11 mouse cellular contexts compared by ENCODE assay signal in the genomic region with DNA sequence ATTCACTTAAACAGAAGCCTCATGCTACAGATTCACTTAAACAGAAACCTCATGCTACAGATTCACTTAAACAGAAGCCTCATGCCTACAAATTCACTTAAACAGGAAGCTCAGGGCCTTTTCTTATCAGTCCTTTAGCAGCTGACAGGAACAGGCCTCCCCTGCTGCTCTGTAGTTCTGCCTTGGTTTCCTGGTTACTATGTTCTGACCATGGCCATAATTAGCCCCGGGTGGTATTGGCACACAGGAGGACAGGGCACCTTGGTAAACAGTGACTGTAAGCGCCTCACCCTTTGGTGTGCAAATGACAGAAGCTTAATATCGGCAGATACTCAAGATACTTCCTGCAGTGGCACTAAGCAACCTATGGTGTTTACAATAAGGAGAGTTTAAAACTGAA. TPM values are rescaled to one million over a fixed set of nuclear protein-coding genes. Genes with fewer than 3 reads are reported as not detected.
DNase-seq lines count a peak whose midpoint lies in the region; ATAC-seq and TF ChIP-seq lines count a peak whose summit lies in the region.
"Had no signal": no experiment of that assay in that cellular context is flagged by ENCODE, and none has a peak within 500 bp of the region (broad histone marks: within the 10 kb centered on the region; RNA-seq: fewer than 3 reads in every experiment).

No protein-coding gene starts in this region.

- intact Hi-C loops in heart, postnatal 14 days (cut with DNase I) = no loop called here

- in situ Hi-C loops in ES-E14 (cut with MboI; ENCODE audit: low sequenced_read_pairs in 2 of 2, unreplicated experiment in 2 of 2) = no loop called here

- WGBS in kidney, adult 2 months = 47% methylated on average over 3 of the region's 3 CpGs
- WGBS in kidney, embryonic 14.5 days = 72% methylated on average over 3 of the region's 3 CpGs
- WGBS in embryonic facial prominence, embryonic 10.5 days = 70% methylated on average over 3 of the region's 3 CpGs

- no peak overlapping the region for H3K4me2 ChIP-seq in kidney, embryonic 14.5 days (replicated peaks; ENCODE audit: low read depth, low read length)
- H3K4me2 ChIP-seq: midbrain, embryonic 12.5 days had no signal

- H3K27me3 ChIP-seq in kidney, adult 2 months (replicated peaks; ENCODE audit: control insufficient read depth, insufficient read depth, low read length) = no peaks in the 10 kb centered on the region
- no peaks in the 10 kb centered on the region for H3K27me3 ChIP-seq in kidney, embryonic 14.5 days (ENCODE audit: control insufficient read depth, insufficient read depth, low read length)
- no peaks in the 10 kb centered on the region for H3K27me3 ChIP-seq in embryonic facial prominence, embryonic 10.5 days (replicated peaks; ENCODE audit: low read depth, poor library complexity, severe bottlenecking)
- H3K27me3 ChIP-seq: midbrain, embryonic 12.5 days had no signal

- no peak overlapping the region for H3K9ac ChIP-seq in kidney, embryonic 14.5 days (ENCODE audit: low read depth, low read length)
- peak overlapping the region; percentile 74; the same call in 1 of the 2 replicates for H3K9ac ChIP-seq in ES-E14 (ENCODE audit: insufficient read depth, low read depth, low read length, poor library complexity, severe bottlenecking)
- H3K9ac ChIP-seq: midbrain, embryonic 12.5 days had no signal

- no peaks in the 10 kb centered on the region for H3K36me3 ChIP-seq in kidney, adult 2 months (ENCODE audit: control insufficient read depth, insufficient read depth, low read length)
- H3K36me3 ChIP-seq in kidney, embryonic 14.5 days (ENCODE audit: control insufficient read depth, insufficient read depth, low read length) = no peaks in the 10 kb centered on the region
- H3K36me3 ChIP-seq in ES-E14 (ENCODE audit: control insufficient read depth, insufficient read depth, low read length, poor library complexity, severe bottlenecking) = no peaks in the 10 kb centered on the region
- 0 out of 2 replicates have a peak, but pooled peaks cover 4% of the 10 kb centered on the region for H3K36me3 ChIP-seq in embryonic facial prominence, embryonic 10.5 days (replicated peaks)

- H3K4me1 ChIP-seq in kidney, adult 2 months (ENCODE audit: control insufficient read depth, insufficient read depth, low read length) = peaks cover 8% of the 10 kb centered on the region
- no peaks in the 10 kb centered on the region for H3K4me1 ChIP-seq in kidney, embryonic 14.5 days (ENCODE audit: control insufficient read depth, insufficient read depth, low read length)
- H3K4me1 ChIP-seq in ES-E14 (ENCODE audit: control insufficient read depth in 2 of 2, insufficient read depth in 2 of 2, low read length in 2 of 2, poor library complexity in 1 of 2) = peaks cover 4 to 5% of the 10 kb centered on the region in 2 experiments; a peak in 3 of 4 replicates
- peaks cover 13% of the 10 kb centered on the region for H3K4me1 ChIP-seq in embryonic facial prominence, embryonic 10.5 days

- no peak for TF ChIP-seq CTCF in kidney, adult 2 months (conservative IDR thresholded peaks at IDR 0.05; ENCODE audit: insufficient read depth, insufficient read length, low read depth, low read length)

- no peak overlapping the region for H3K4me3 ChIP-seq in kidney, adult 2 months (ENCODE audit: insufficient read depth, low read depth, low read length)
- no peak overlapping the region for H3K4me3 ChIP-seq in kidney, embryonic 14.5 days (ENCODE audit: low read length)
- H3K4me3 ChIP-seq in ES-E14 (ENCODE audit: insufficient read depth in 1 of 2, low read depth in 1 of 2, low read length in 2 of 2, poor library complexity in 1 of 2, severe bottlenecking in 1 of 2) = peak overlapping the region in 1 of 2 experiments; percentile 57; a peak in 1 of 4 replicates
- no peak overlapping the region for H3K4me3 ChIP-seq in embryonic facial prominence, embryonic 10.5 days
- H3K4me3 ChIP-seq: heart, adult 2 months; left cerebral cortex, adult 2 months; midbrain, embryonic 12.5 days had no signal

- TF ChIP-seq POLR2A in kidney, adult 2 months (IDR thresholded peaks at IDR 0.05; ENCODE audit: low read depth, low read length) = no peak

- no peaks in the 10 kb centered on the region for H3K9me3 ChIP-seq in kidney, embryonic 14.5 days (ENCODE audit: control insufficient read depth, low read length)
- no peaks in the 10 kb centered on the region for H3K9me3 ChIP-seq in ES-E14 (ENCODE audit: control insufficient read depth, insufficient read depth, low read depth, low read length)
- 0 out of 2 replicates have a peak, but pooled peaks cover 2% of the 10 kb centered on the region for H3K9me3 ChIP-seq in embryonic facial prominence, embryonic 10.5 days
- H3K9me3 ChIP-seq: midbrain, embryonic 12.5 days had no signal

- no peak for ATAC-seq in kidney, embryonic 14.5 days (ENCODE audit: low FRiP score, low TSS enrichment)
- ATAC-seq in megakaryocyte progenitor cell, adult 5-6 weeks (replicated peaks; ENCODE audit: poor library complexity) = peak; percentile 75

- no peak overlapping the region for H3K27ac ChIP-seq in kidney, adult 2 months (ENCODE audit: insufficient read depth, low read depth, low read length)
- H3K27ac ChIP-seq in kidney, embryonic 14.5 days (ENCODE audit: low read depth, low read length) = no peak overlapping the region
- peak overlapping the region; percentile 87; the same call in 1 of the 2 replicates for H3K27ac ChIP-seq in ES-E14 (ENCODE audit: insufficient read depth, low read depth, low read length, poor library complexity, severe bottlenecking)
- H3K27ac ChIP-seq in embryonic facial prominence, embryonic 10.5 days (replicated peaks) = no peak overlapping the region
- H3K27ac ChIP-seq: heart, adult 2 months; left cerebral cortex, adult 2 months; midbrain, embryonic 12.5 days had no signal

- peak; percentile 38 for DNase-seq in kidney, adult 2 months
- DNase-seq in ES-E14 (ENCODE audit: low read depth, low spot score) = no peak
- peak; percentile 5 to 21 for DNase-seq in heart, postnatal 14 days
- no peak for DNase-seq in layer of hippocampus, adult 8-10 months (ENCODE audit: low spot score in 2 of 2)
- DNase-seq in c-Kit-positive CD71-positive TER-119-positive erythroid progenitor cells, embryonic 14.5 days (ENCODE audit: low spot score) = no peak
- no peak for DNase-seq in embryonic facial prominence, embryonic 10.5 days (ENCODE audit: low spot score)

TF ChIP-seq in ES-E14, 5 proteins besides CTCF, POLR2A, EP300 and RAD21:
- TF ChIP-seq HCFC1 (IDR thresholded peaks at IDR 0.05; ENCODE audit: borderline replicate concordance, insufficient read depth, low read length) (no peak), MAFK (IDR thresholded peaks at IDR 0.05; ENCODE audit: insufficient read depth, low read depth, low read length) (no peak), CHD2 (IDR thresholded peaks at IDR 0.05; ENCODE audit: low read depth, low read length) (no peak), ZNF384 (IDR thresholded peaks at IDR 0.05; ENCODE audit: low read depth, low read length) (no peak), ZC3H11A (IDR thresholded peaks at IDR 0.05; ENCODE audit: borderline replicate concordance, low read depth, low read length) (no peak)

RNA-seq across cellular contexts. Expression of a gene that starts 48.9 kb away (rescaled TPM):
- polyA plus RNA-seq in kidney, adult 2 months (2012; rRNA removed) = 3.8 and 7.3 TPM in 2 replicates
- 69.1 and 87.5 TPM in 2 replicates for polyA plus RNA-seq in kidney, embryonic 14.5 days (2014; fragmentation: Nextera tagmentation; extraction: Ambion mirVana)
- 34.6 and 38.9 TPM in 2 replicates for total RNA-seq in ES-E14 (2012; rRNA removed)
- 10 to 100 TPM; 15.7 to 16.3 TPM for total RNA-seq in heart, postnatal 14 days (2021)
- total RNA-seq in megakaryocyte progenitor cell, adult 5-6 weeks (2015) = 46.4 and 49.2 TPM in 2 replicates
- 68.3 and 82.1 TPM in 2 replicates for total RNA-seq in megakaryocyte progenitor cell, adult 5-6 weeks (2017)
- 10 to 100 TPM; 25.4 to 35.3 (median 27.7) TPM for total RNA-seq in layer of hippocampus, adult 8-10 months (2022)
- 69.2 and 71.5 TPM in 2 replicates for polyA plus RNA-seq in embryonic facial prominence, embryonic 10.5 days (2016; fragmentation: Nextera tagmentation; extraction: Ambion mirVana)

RNA-seq across cellular contexts. Expression of a gene that starts 49.1 kb away (rescaled TPM):
- polyA plus RNA-seq in kidney, adult 2 months (2012; rRNA removed) = 10.5 and 11.1 TPM in 2 replicates
- polyA plus RNA-seq in kidney, embryonic 14.5 days (2014; fragmentation: Nextera tagmentation; extraction: Ambion mirVana) = 31.2 and 43.0 TPM in 2 replicates
- 13.1 and 15.9 TPM in 2 replicates for total RNA-seq in ES-E14 (2012; rRNA removed)
- 10 to 100 TPM; 18.8 to 18.9 TPM for total RNA-seq in heart, postnatal 14 days (2021)
- 81.0 and 86.6 TPM in 2 replicates for total RNA-seq in megakaryocyte progenitor cell, adult 5-6 weeks (2015)
- 54.6 and 57.9 TPM in 2 replicates for total RNA-seq in megakaryocyte progenitor cell, adult 5-6 weeks (2017)
- total RNA-seq in layer of hippocampus, adult 8-10 months (2022) = 10 to 100 TPM; 37.0 to 40.7 (median 37.7) TPM
- 28.0 and 28.6 TPM in 2 replicates for polyA plus RNA-seq in embryonic facial prominence, embryonic 10.5 days (2016; fragmentation: Nextera tagmentation; extraction: Ambion mirVana)

Comparison
In these comparisons a context has a peak if more than half of its experiments do, and no peak if none do; other contexts are left out.
1. DNase-seq: peak in kidney, adult 2 months (single experiment) and heart, postnatal 14 days (2 of 2); none in ES-E14 (single experiment), layer of hippocampus, adult 8-10 months (0 of 2), c-Kit-positive CD71-positive TER-119-positive erythroid progenitor cells, embryonic 14.5 days (single experiment) and embryonic facial prominence, embryonic 10.5 days (single experiment).